Mouse (Mus musculus) lung, embryonic 15.5 days (tissue): Measurements from ENCODE around the gene Mlec. TPM values are rescaled to one million over a fixed set of nuclear protein-coding genes. Genes with fewer than 3 reads are reported as not detected.
"Not testable (repeated sequence)": the region's sequence is repeated elsewhere in the genome, so short reads cannot be mapped to it uniquely, and the experiment has no call there.

Experiments used
- ATAC-seq: fragments of 200-750 bp; cut with Nextera tagmentation; 2 replicates; pipeline ENCODE4 v1.8.0; 2017; ENCODE audit warnings: moderate number of reproducible peaks, borderline replicate concordance; ENCODE audit not compliant: low FRiP score, low TSS enrichment; ENCODE audit errors: extremely low read depth
- H3K27ac ChIP-seq: fragments of 300-500 bp; sonication (generic); 2 replicates; pipeline ENCODE4 v1.5.1; 2015; ENCODE audit warnings: moderate library complexity, mild to moderate bottlenecking, inconsistent platforms
- H3K27me3 ChIP-seq: fragments of 300-500 bp; sonication (generic); 2 replicates; pipeline ENCODE4 v1.6.1; 2015; ENCODE audit warnings: inconsistent platforms
- H3K36me3 ChIP-seq: fragments of 300-500 bp; sonication (generic); 2 replicates; pipeline ENCODE4 v1.6.1; 2015; ENCODE audit warnings: inconsistent platforms
- H3K4me1 ChIP-seq: fragments of 300-500 bp; sonication (generic); 2 replicates; pipeline ENCODE4 v1.6.1; 2015; ENCODE audit warnings: inconsistent platforms
- H3K4me2 ChIP-seq: fragments of 300-500 bp; sonication (generic); 2 replicates; pipeline ENCODE4 v1.6.1; 2015; ENCODE audit warnings: inconsistent platforms, mild to moderate bottlenecking, moderate library complexity
- H3K4me3 ChIP-seq: fragments of 300-500 bp; sonication (generic); 2 replicates; pipeline ENCODE4 v1.5.1; 2015; ENCODE audit warnings: mild to moderate bottlenecking, inconsistent platforms
- H3K9ac ChIP-seq: fragments of 300-500 bp; sonication (generic); 2 replicates; pipeline ENCODE4 v1.6.1; 2015; ENCODE audit warnings: inconsistent platforms
- H3K9me3 ChIP-seq: fragments of 300-500 bp; sonication (generic); 2 replicates; pipeline ENCODE4 v1.6.1; 2016; ENCODE audit warnings: inconsistent platforms
- WGBS: fragments of 180-500 bp; shearing (Covaris S2); methylation state at CpG from one replicate; pipeline ENCODE4 v1.1.7; 2015; 5-methylcytosine and 5-hydroxymethylcytosine counted together
- polyA plus RNA-seq: library from polyadenylated mRNA; unstranded; fragments of >200 nt; fragmentation: Nextera tagmentation; extraction: Ambion mirVana; gene quantifications from 2 replicates; pipeline ENCODE4 v1.2.1, GENCODE M21; 2015

The Mlec gene
- polyA plus RNA-seq, 1 experiment from 2014 or later: 77.0 TPM

GRCm38 (mm10) chr5:115159165-115159564 lies 1.2 kb upstream of the Mlec start:
- no peaks in the 10 kb centered on the region for H3K36me3 ChIP-seq
- H3K4me3 ChIP-seq: peak overlapping the region; percentile 92
- no peaks in the 10 kb centered on the region for H3K9me3 ChIP-seq
- peaks cover 43% of the 10 kb centered on the region for H3K4me1 ChIP-seq
- no peaks in the 10 kb centered on the region for H3K27me3 ChIP-seq
- H3K4me2 ChIP-seq: peak overlapping the region; percentile 68
- H3K9ac ChIP-seq: peak overlapping the region; percentile 78
- H3K27ac ChIP-seq: peak overlapping the region; percentile 98
- no peak for ATAC-seq
- 28% methylated on average over 12 of the region's 12 CpGs for WGBS

- Histone ChIP-seq H3K4me3 (peak overlapping the region; percentile 92), H3K36me3 (0 out of 2 replicates have a peak, but pooled peaks cover 4% of the 10 kb centered on the region), H3K9ac (peak overlapping the region; percentile 96), H3K4me2 (peak overlapping the region; percentile 68), H3K4me1 (peaks cover 56% of the 10 kb centered on the region), H3K27me3 (no peaks in the 10 kb centered on the region), H3K9me3 (no peaks in the 10 kb centered on the region), H3K27ac (peak overlapping the region; percentile 98)
- ATAC-seq: no peak
- under 1% methylated on average over 26 of the region's 26 CpGs for WGBS
Observed at GRCm38 (mm10) chr5:115156933-115157589, 918 bp downstream of the Mlec start.

- WGBS: 43% methylated on average over 7 of the region's 7 CpGs
- Histone ChIP-seq H3K27me3 (no peaks in the 10 kb centered on the region), H3K4me2 (peak overlapping the region; percentile 68), H3K9me3 (no peaks in the 10 kb centered on the region), H3K4me3 (peak overlapping the region; percentile 92), H3K36me3 (0 out of 2 replicates have a peak, but pooled peaks cover 4% of the 10 kb centered on the region), H3K4me1 (peaks cover 56% of the 10 kb centered on the region), H3K27ac (no peak overlapping the region), H3K9ac (peak overlapping the region; percentile 96)
- no peak for ATAC-seq
Observed at GRCm38 (mm10) chr5:115156401-115156800, 1.6 kb downstream of the Mlec start.

- Histone ChIP-seq H3K27me3 (no peaks in the 10 kb centered on the region), H3K36me3 (peaks cover 9% of the 10 kb centered on the region; the same call in 1 of the 2 replicates), H3K4me2 (peak overlapping the region; percentile 68), H3K9me3 (no peaks in the 10 kb centered on the region), H3K27ac (no peak overlapping the region), H3K4me3 (peak overlapping the region; percentile 92), H3K9ac (peak overlapping the region; percentile 96), H3K4me1 (peaks cover 54% of the 10 kb centered on the region)
- ATAC-seq: no peak
- 33% methylated on average over 5 of the region's 5 CpGs for WGBS
Observed at GRCm38 (mm10) chr5:115155831-115156230, 2.1 kb downstream of the Mlec start.

GRCm38 (mm10) chr5:115155156-115155631 lies 2.8 kb downstream of the Mlec start:
- peaks cover 54% of the 10 kb centered on the region for H3K4me1 ChIP-seq
- no peak for ATAC-seq
- H3K9me3 ChIP-seq: no peaks in the 10 kb centered on the region
- H3K27ac ChIP-seq: no peak overlapping the region
- peak overlapping the region; percentile 96 for H3K9ac ChIP-seq
- H3K27me3 ChIP-seq: no peaks in the 10 kb centered on the region
- 60% methylated on average over 13 of the region's 13 CpGs for WGBS
- H3K36me3 ChIP-seq: peaks cover 15% of the 10 kb centered on the region
- peak overlapping the region; percentile 92 for H3K4me3 ChIP-seq
- peak overlapping the region; percentile 68 for H3K4me2 ChIP-seq

- Histone ChIP-seq H3K4me2 (peak overlapping the region; percentile 4; the same call in 1 of the 2 replicates), H3K4me3 (no peak overlapping the region)
- 23% methylated on average over 8 of the region's 8 CpGs for WGBS
Observed at GRCm38 (mm10) chr5:115152132-115152956, 5.6 kb downstream of the Mlec start.

GRCm38 (mm10) chr5:115151457-115151856 lies 6.5 kb downstream of the Mlec start:
- Histone ChIP-seq H3K27me3 (no peaks in the 10 kb centered on the region), H3K9me3 (no peaks in the 10 kb centered on the region), H3K4me2 (no peak overlapping the region), H3K4me1 (peaks cover 45% of the 10 kb centered on the region), H3K4me3 (no peak overlapping the region), H3K27ac (no peak overlapping the region), H3K36me3 (peaks cover 51% of the 10 kb centered on the region), H3K9ac (no peak overlapping the region)
- 78% methylated on average over 13 of the region's 13 CpGs for whole genome bisulfite sequencing
- no peak for ATAC-seq

More at GRCm38 (mm10) chr5:115152132-115152956, 5.6 kb downstream of the Mlec start:
- peaks cover 50% of the 10 kb centered on the region for H3K4me1 ChIP-seq
- no peaks in the 10 kb centered on the region for H3K9me3 ChIP-seq
- peaks cover 42% of the 10 kb centered on the region for H3K36me3 ChIP-seq
- no peak overlapping the region for H3K9ac ChIP-seq
- H3K27ac ChIP-seq: 0 out of 2 replicates have a peak overlapping the region, but pooled peaks have one; percentile 38
- no peak for ATAC-seq
- no peaks in the 10 kb centered on the region for H3K27me3 ChIP-seq

- no peak overlapping the region for H3K4me2 ChIP-seq
- ATAC-seq: no peak
- H3K4me1 ChIP-seq: peaks cover 40% of the 10 kb centered on the region
- H3K9ac ChIP-seq: no peak overlapping the region
- H3K27ac ChIP-seq: no peak overlapping the region
- H3K27me3 ChIP-seq: no peaks in the 10 kb centered on the region
- H3K9me3 ChIP-seq: no peaks in the 10 kb centered on the region
- peaks cover 54% of the 10 kb centered on the region for H3K36me3 ChIP-seq
- no peak overlapping the region for H3K4me3 ChIP-seq
- 75% methylated on average over 5 of the region's 5 CpGs for WGBS
Observed at GRCm38 (mm10) chr5:115150991-115151390, 7.0 kb downstream of the Mlec start.

GRCm38 (mm10) chr5:115149675-115150459 lies 8.1 kb downstream of the Mlec start:
- Histone ChIP-seq H3K9me3 (no peaks in the 10 kb centered on the region), H3K36me3 (peaks cover 65% of the 10 kb centered on the region), H3K27ac (no peak overlapping the region), H3K4me2 (no peak overlapping the region), H3K27me3 (no peaks in the 10 kb centered on the region), H3K4me3 (no peak overlapping the region), H3K9ac (no peak overlapping the region), H3K4me1 (peaks cover 29% of the 10 kb centered on the region)
- 91% methylated on average over 14 of the region's 14 CpGs for WGBS
- ATAC-seq: no peak

- Histone ChIP-seq H3K4me1 (peaks cover 19% of the 10 kb centered on the region), H3K36me3 (peaks cover 66% of the 10 kb centered on the region)
- H3K4me2 ChIP-seq, H3K9me3 ChIP-seq, ATAC-seq, H3K4me3 ChIP-seq, H3K27ac ChIP-seq, H3K9ac ChIP-seq, H3K27me3 ChIP-seq: not testable (repeated sequence)
- no CpG with 5 or more reads among the region's 1 CpGs for WGBS
Observed at GRCm38 (mm10) chr5:115148872-115149271, 9.1 kb downstream of the Mlec start.

- no peak for ATAC-seq
- Histone ChIP-seq H3K36me3 (peaks cover 63% of the 10 kb centered on the region), H3K4me3 (no peak overlapping the region), H3K9me3 (no peaks in the 10 kb centered on the region), H3K9ac (no peak overlapping the region), H3K4me1 (peaks cover 15% of the 10 kb centered on the region), H3K27me3 (no peaks in the 10 kb centered on the region), H3K27ac (no peak overlapping the region), H3K4me2 (no peak overlapping the region)
- 94% methylated on average over 8 of the region's 8 CpGs for WGBS
Observed at GRCm38 (mm10) chr5:115148378-115148777, 9.6 kb downstream of the Mlec start.
